8 mouse cellular contexts compared by ENCODE assay signal in genomic region chr10:66807261-66807968, GRCm38 (mm10).
DNase-seq lines count a peak whose midpoint lies in the region; ATAC-seq and TF ChIP-seq lines count a peak whose summit lies in the region.

No protein-coding gene starts in this region.

- H3K27ac ChIP-seq in limb, embryonic 10.5 days, result no peak overlapping the region
- H3K27ac ChIP-seq in midbrain, postnatal 0 days (ENCODE audit: low read depth, low read length), result no peak overlapping the region

- 0 out of 2 replicates have a peak, but pooled peaks cover 2% of the 10 kb centered on the region for H3K9me3 ChIP-seq in limb, embryonic 10.5 days (replicated peaks)
- H3K9me3 ChIP-seq in midbrain, postnatal 0 days (ENCODE audit: low read length), result no peaks in the 10 kb centered on the region

- peak; percentile 82 for ATAC-seq in Patski
- ATAC-seq in common myeloid progenitor, adult 5-6 weeks (replicated peaks; ENCODE audit: low read depth, poor library complexity, severe bottlenecking), result peak; percentile 97
- 0 out of 2 replicates have a peak, but pooled peaks have one; percentile 54 for ATAC-seq in midbrain, postnatal 0 days (ENCODE audit: low FRiP score)

- no peak overlapping the region for H3K9ac ChIP-seq in midbrain, postnatal 0 days (replicated peaks; ENCODE audit: low read length, poor library complexity, severe bottlenecking)

- no peak overlapping the region for H3K4me3 ChIP-seq in limb, embryonic 10.5 days
- H3K4me3 ChIP-seq in midbrain, postnatal 0 days (ENCODE audit: low read depth, low read length), result no peak overlapping the region

- in situ Hi-C loops in Patski (cut with MboI; ENCODE audit: low pct_unique_long_range_greater_than_20kb), result loop anchor here (10.0 kb wide), 1 partner anchor 673 kb away; no protein-coding TSS in a partner anchor

- H3K36me3 ChIP-seq in limb, embryonic 10.5 days, result no peaks in the 10 kb centered on the region
- H3K36me3 ChIP-seq in midbrain, postnatal 0 days (ENCODE audit: insufficient read depth, low read length), result no peaks in the 10 kb centered on the region

- POLR2A ChIA-PET in Patski (lab: Charles Lee), result interaction anchor here (0.6 kb wide), 1 partner anchor 1989 kb away, joined by 3 read pairs; no protein-coding TSS in a partner anchor

- H3K4me2 ChIP-seq in midbrain, postnatal 0 days (ENCODE audit: low read depth, low read length, poor library complexity, severe bottlenecking), result 0 out of 2 replicates have a peak overlapping the region, but pooled peaks have one; percentile 20

- peaks cover 4% of the 10 kb centered on the region for H3K27me3 ChIP-seq in Patski
- H3K27me3 ChIP-seq in limb, embryonic 10.5 days (ENCODE audit: low read depth, poor library complexity, severe bottlenecking), result no peaks in the 10 kb centered on the region
- H3K27me3 ChIP-seq in midbrain, postnatal 0 days (ENCODE audit: insufficient read depth, low read length), result no peaks in the 10 kb centered on the region

- TF ChIP-seq CTCF in Patski (IDR thresholded peaks at IDR 0.05), result peak; percentile 71
- peak; percentile 84 for TF ChIP-seq CTCF in midbrain, postnatal 0 days (IDR thresholded peaks at IDR 0.05)

- CTCF ChIA-PET in Patski (lab: Charles Lee), result interaction anchor here (0.7 kb wide), 1 partner anchor 74 kb away, joined by 3 read pairs; no protein-coding TSS in a partner anchor

- WGBS in limb, embryonic 10.5 days, result 48% methylated on average over 16 of the region's 16 CpGs
- 50% methylated on average over 16 of the region's 16 CpGs for WGBS in midbrain, postnatal 0 days

- intact Hi-C loops in gastrocnemius, postnatal 14 days (cut with DNase I; ENCODE audit: low total_unique reads), result loop anchor here (5.0 kb wide), 1 partner anchor 65 kb away; no protein-coding TSS in a partner anchor

- peaks cover 8% of the 10 kb centered on the region; the same call in 1 of the 2 replicates for H3K4me1 ChIP-seq in limb, embryonic 10.5 days
- no peaks in the 10 kb centered on the region for H3K4me1 ChIP-seq in midbrain, postnatal 0 days (ENCODE audit: insufficient read depth, low read length)

- DNase-seq in 416B (ENCODE audit: low read depth), result peak; percentile 65
- DNase-seq in Patski (ENCODE audit: low read depth, low spot score), result no peak
- peak; percentile 55 for DNase-seq in gastrocnemius, postnatal 14 days
- DNase-seq in kidney, adult 18-20 months, result peak; percentile 55
- peak; percentile 61 for DNase-seq in limb, embryonic 10.5 days (ENCODE audit: low spot score)
- DNase-seq in midbrain, postnatal 0 days (ENCODE audit: low spot score), result peak; percentile 83
- DNase-seq in testis, postnatal 14 days (ENCODE audit: low spot score), result peak; percentile 32
